ENCODE assay signal across 7 mouse cellular contexts in genomic region chr8:114876161-114876611, GRCm38 (mm10).
DNase-seq lines count a peak whose midpoint lies in the region; ATAC-seq lines count a peak whose summit lies in the region.

No protein-coding gene starts in this region.

- H3K9ac ChIP-seq in forebrain, embryonic 16.5 days (replicated peaks; ENCODE audit: low read depth, low read length) = no peak overlapping the region
- H3K9ac ChIP-seq in midbrain, embryonic 11.5 days (ENCODE audit: low read length) = no peak overlapping the region

- peak overlapping the region; percentile 35 for H3K4me2 ChIP-seq in forebrain, embryonic 16.5 days (ENCODE audit: low read length)
- H3K4me2 ChIP-seq in midbrain, embryonic 11.5 days = peak overlapping the region; percentile 17; the same call in 1 of the 2 replicates

- H3K36me3 ChIP-seq in forebrain, embryonic 16.5 days (ENCODE audit: control insufficient read depth, insufficient read depth) = no peaks in the 10 kb centered on the region
- H3K36me3 ChIP-seq in midbrain, embryonic 11.5 days (ENCODE audit: control insufficient read depth, insufficient read depth, low read length) = no peaks in the 10 kb centered on the region

- no peak for ATAC-seq in forebrain, embryonic 16.5 days
- ATAC-seq in midbrain, embryonic 11.5 days (ENCODE audit: low FRiP score) = no peak

- peak; percentile 14 for DNase-seq in ovary, postnatal 36 days (ENCODE audit: low spot score)
- no peak for DNase-seq in ovary, adult 18-20 months (ENCODE audit: low spot score)
- DNase-seq in midbrain, embryonic 11.5 days (ENCODE audit: low spot score, missing footprints) = peak; percentile 88
- no peak for DNase-seq in layer of hippocampus, adult 9-10 months (ENCODE audit: low spot score)
- DNase-seq in layer of hippocampus, adult 18-20 months (ENCODE audit: low spot score in 2 of 2) = no peak
- DNase-seq in urinary bladder, postnatal 10 days (ENCODE audit: low spot score) = no peak

- peaks cover 12% of the 10 kb centered on the region for H3K27me3 ChIP-seq in forebrain, embryonic 16.5 days (replicated peaks; ENCODE audit: control insufficient read depth, insufficient read depth, low read length)
- H3K27me3 ChIP-seq in midbrain, embryonic 11.5 days (ENCODE audit: control insufficient read depth, insufficient read depth, low read length) = no peaks in the 10 kb centered on the region

- peaks cover 17% of the 10 kb centered on the region for H3K4me1 ChIP-seq in forebrain, embryonic 16.5 days (replicated peaks; ENCODE audit: control insufficient read depth, insufficient read depth, low read length)
- H3K4me1 ChIP-seq in midbrain, embryonic 11.5 days (ENCODE audit: control insufficient read depth, insufficient read depth, low read length) = peaks cover 14% of the 10 kb centered on the region

- 0 out of 2 replicates have a peak overlapping the region, but pooled peaks have one; percentile 23 for H3K27ac ChIP-seq in forebrain, embryonic 16.5 days (ENCODE audit: low read length)
- H3K27ac ChIP-seq in midbrain, embryonic 11.5 days (ENCODE audit: low read depth, low read length) = no peak overlapping the region

- H3K9me3 ChIP-seq in forebrain, embryonic 16.5 days (ENCODE audit: control insufficient read depth, low read length) = no peaks in the 10 kb centered on the region
- H3K9me3 ChIP-seq in midbrain, embryonic 11.5 days (ENCODE audit: control insufficient read depth, low read length) = no peaks in the 10 kb centered on the region

- no peak overlapping the region for H3K4me3 ChIP-seq in forebrain, embryonic 16.5 days (replicated peaks; ENCODE audit: low read length)
- no peak overlapping the region for H3K4me3 ChIP-seq in midbrain, embryonic 11.5 days (ENCODE audit: low read depth, low read length)

- WGBS in forebrain, embryonic 16.5 days = 2% methylated on average over 11 of the region's 11 CpGs
- WGBS in midbrain, embryonic 11.5 days = 11% methylated on average over 11 of the region's 11 CpGs

Comparison
In these comparisons a context has a peak if more than half of its experiments do, and no peak if none do; other contexts are left out.
1. DNase-seq: peak in ovary, postnatal 36 days (single experiment) and midbrain, embryonic 11.5 days (single experiment); none in ovary, adult 18-20 months (single experiment), layer of hippocampus, adult 9-10 months (single experiment), layer of hippocampus, adult 18-20 months (0 of 2) and urinary bladder, postnatal 10 days (single experiment).